Mouse (Mus musculus) heart, postnatal 0 days (tissue): Measurements from ENCODE around the gene Cdca7l. TPM values are rescaled to one million over a fixed set of nuclear protein-coding genes. Genes with fewer than 3 reads are reported as not detected.

Source experiments
- ATAC-seq: fragments of 200-750 bp; cut with Nextera tagmentation; 2 replicates; pipeline ENCODE4 v1.8.0; 2017; ENCODE audit warnings: low read depth, moderate number of reproducible peaks, moderate library complexity; ENCODE audit not compliant: insufficient read depth
- DNase-seq: peaks from one replicate; pipeline ENCODE4 v3.0.0-alpha.2; 2016; ENCODE audit warnings: low spot score
- H3K27ac ChIP-seq: fragments of 300-500 bp; sonication (generic); 2 replicates; pipeline ENCODE4 v1.5.1; 2014; ENCODE audit warnings: low read depth, mild to moderate bottlenecking
- H3K27me3 ChIP-seq: fragments of 300-500 bp; sonication (generic); 2 replicates; pipeline ENCODE4 v1.6.1; 2014; ENCODE audit warnings: low read length, mixed read lengths; ENCODE audit not compliant: control insufficient read depth, insufficient read depth
- H3K36me3 ChIP-seq: fragments of 300-500 bp; sonication (generic); replicated peaks from 2 replicates; pipeline ENCODE4 v1.6.1; 2014; ENCODE audit warnings: low read length, mixed read lengths; ENCODE audit not compliant: control insufficient read depth, insufficient read depth
- H3K4me1 ChIP-seq: fragments of 300-500 bp; sonication (generic); 2 replicates; pipeline ENCODE4 v1.6.1; 2014; ENCODE audit warnings: antibody characterized with exemption; ENCODE audit not compliant: control insufficient read depth, insufficient read depth
- H3K4me2 ChIP-seq: fragments of 300-500 bp; sonication (generic); 2 replicates; pipeline ENCODE4 v1.6.1; 2014; ENCODE audit warnings: low read depth, mild to moderate bottlenecking, low read length, moderate library complexity
- H3K4me3 ChIP-seq: fragments of 300-500 bp; sonication (generic); 2 replicates; pipeline ENCODE4 v1.5.1; 2014; ENCODE audit warnings: low read depth, low read length
- H3K9ac ChIP-seq: fragments of 300-500 bp; sonication (generic); replicated peaks from 2 replicates; pipeline ENCODE4 v1.6.1; 2014; ENCODE audit warnings: low read depth, low read length, mixed read lengths
- H3K9me3 ChIP-seq: fragments of 300-500 bp; sonication (generic); replicated peaks from 2 replicates; pipeline ENCODE4 v1.6.1; 2016; ENCODE audit warnings: low read length; ENCODE audit not compliant: control insufficient read depth
- CTCF ChIP-seq: IDR thresholded peaks from 2 replicates; pipeline ENCODE4 v1.5.1; 2016; ENCODE audit warnings: antibody characterized with exemption, control low read depth, low read depth
- EP300 ChIP-seq: IDR thresholded peaks from 2 replicates; pipeline ENCODE4 v1.6.1; 2016; ENCODE audit warnings: antibody characterized with exemption, low read depth
- WGBS: fragments of 180-500 bp; shearing (Covaris S2); extraction: QIAGEN DNeasy Blood & Tissue Kit; methylation state at CpG from one replicate; pipeline ENCODE4 v1.1.7; 2014; 5-methylcytosine and 5-hydroxymethylcytosine counted together
- polyA plus RNA-seq: library from polyadenylated mRNA; unstranded; fragments of >200 nt; fragmentation: Nextera tagmentation; extraction: Ambion mirVana; gene quantifications from 2 replicates; pipeline ENCODE4 v1.2.1, GENCODE M21; 2015
- total RNA-seq: library from RNA; depleted of rRNA; stranded (reverse); fragments of >200 nt; gene quantifications from 2 replicates; pipeline ENCODE4 v1.2.3, GENCODE M21; 2014; ENCODE audit warnings: low replicate concordance

Gene Cdca7l
- total and polyA plus RNA-seq, 2 experiments from 2014 or later: 1.4 to 3.7 TPM

GRCm38 (mm10) chr12:117862655-117863054 lies 58.6 kb downstream of the Cdca7l start:
- WGBS: 47% methylated on average over 5 of the region's 5 CpGs
- no peak overlapping the region for H3K4me2 ChIP-seq
- no peaks in the 10 kb centered on the region for H3K9me3 ChIP-seq
- no peaks in the 10 kb centered on the region for H3K36me3 ChIP-seq
- DNase-seq: no peak
- no peaks in the 10 kb centered on the region for H3K4me1 ChIP-seq
- H3K27ac ChIP-seq: no peak overlapping the region
- no peak overlapping the region for H3K9ac ChIP-seq
- ATAC-seq: no peak
- H3K4me3 ChIP-seq: no peak overlapping the region
- no peaks in the 10 kb centered on the region for H3K27me3 ChIP-seq
- TF ChIP-seq CTCF: no peak
- TF ChIP-seq EP300: no peak

GRCm38 (mm10) chr12:117867708-117868564 lies 63.8 kb downstream of the Cdca7l start:
- H3K4me3 ChIP-seq: no peak overlapping the region
- H3K27ac ChIP-seq: peak overlapping the region; percentile 48; the same call in 1 of the 2 replicates
- 0 out of 2 replicates have a peak, but pooled peaks cover 5% of the 10 kb centered on the region for H3K36me3 ChIP-seq
- 74% methylated on average over 4 of the region's 4 CpGs for WGBS
- no peaks in the 10 kb centered on the region for H3K4me1 ChIP-seq
- H3K9ac ChIP-seq: no peak overlapping the region
- no peak for DNase-seq
- H3K27me3 ChIP-seq: no peaks in the 10 kb centered on the region
- no peaks in the 10 kb centered on the region for H3K9me3 ChIP-seq
- no peak for ATAC-seq
- TF ChIP-seq EP300 (no peak), CTCF (no peak)
- no peak overlapping the region for H3K4me2 ChIP-seq

DNA sequence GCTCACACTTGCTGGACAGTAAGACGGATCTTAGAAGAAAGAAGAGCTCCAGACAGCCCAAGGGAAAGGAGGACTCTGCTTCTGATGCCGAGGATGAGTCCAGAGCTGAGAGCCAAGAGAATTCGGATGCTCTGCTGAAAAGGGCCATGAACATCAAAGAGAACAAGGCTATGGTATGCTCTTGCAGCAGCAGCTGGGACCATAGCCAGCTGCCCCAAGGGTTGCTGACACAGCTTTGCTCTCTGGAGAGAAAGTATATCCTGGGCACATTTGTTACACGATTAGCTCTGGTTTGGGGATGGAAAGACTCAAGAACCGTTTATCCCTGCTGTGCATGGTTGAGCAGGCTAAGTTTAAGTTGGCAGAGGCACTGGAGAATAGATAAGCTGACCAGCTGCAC lies 68.2 kb downstream of the Cdca7l start:
- DNase-seq (no peak), ATAC-seq (no peak)
- H3K4me1 ChIP-seq: no peaks in the 10 kb centered on the region
- no peaks in the 10 kb centered on the region for H3K27me3 ChIP-seq
- H3K36me3 ChIP-seq: peaks cover 17% of the 10 kb centered on the region
- no peak for TF ChIP-seq EP300
- no peak for TF ChIP-seq CTCF
- 60% methylated on average over 5 of the region's 5 CpGs for WGBS
- H3K4me3 ChIP-seq: no peak overlapping the region
- H3K4me2 ChIP-seq: no peak overlapping the region
- no peak overlapping the region for H3K9ac ChIP-seq
- H3K9me3 ChIP-seq: no peaks in the 10 kb centered on the region
- H3K27ac ChIP-seq: no peak overlapping the region

- Histone ChIP-seq H3K9me3 (no peaks in the 10 kb centered on the region), H3K27me3 (no peaks in the 10 kb centered on the region), H3K9ac (no peak overlapping the region), H3K4me3 (no peak overlapping the region), H3K4me1 (no peaks in the 10 kb centered on the region), H3K4me2 (no peak overlapping the region), H3K36me3 (peaks cover 15% of the 10 kb centered on the region), H3K27ac (no peak overlapping the region)
- DNase-seq (no peak), ATAC-seq (no peak)
- WGBS: 88% methylated on average over 13 of the region's 13 CpGs
- TF ChIP-seq EP300: no peak
- TF ChIP-seq CTCF: no peak
Measured at GRCm38 (mm10) chr12:117878341-117878740, 74.3 kb downstream of the Cdca7l start.

- no peak for TF ChIP-seq EP300
- TF ChIP-seq CTCF: no peak
- H3K36me3 ChIP-seq: no peaks in the 10 kb centered on the region; the same call in 1 of the 2 replicates
- no peaks in the 10 kb centered on the region for H3K9me3 ChIP-seq
- H3K27me3 ChIP-seq: no peaks in the 10 kb centered on the region
- H3K4me2 ChIP-seq: no peak overlapping the region
- H3K27ac ChIP-seq: no peak overlapping the region
- no peak overlapping the region for H3K9ac ChIP-seq
- no peaks in the 10 kb centered on the region for H3K4me1 ChIP-seq
- no peak overlapping the region for H3K4me3 ChIP-seq
- WGBS: 89% methylated on average over 2 of the region's 2 CpGs
- DNase-seq (no peak), ATAC-seq (no peak)
Measured at GRCm38 (mm10) chr12:117884627-117885026, 80.5 kb downstream of the Cdca7l start.
